Mouse (Mus musculus): ENCODE measurements around the gene Sar1b. TPM values are rescaled to one million over a fixed set of nuclear protein-coding genes. Genes with fewer than 3 reads are reported as not detected.

Gene Sar1b
- polyA plus RNA-seq, 1 experiment from 2014 or later = 148 TPM

DNA sequence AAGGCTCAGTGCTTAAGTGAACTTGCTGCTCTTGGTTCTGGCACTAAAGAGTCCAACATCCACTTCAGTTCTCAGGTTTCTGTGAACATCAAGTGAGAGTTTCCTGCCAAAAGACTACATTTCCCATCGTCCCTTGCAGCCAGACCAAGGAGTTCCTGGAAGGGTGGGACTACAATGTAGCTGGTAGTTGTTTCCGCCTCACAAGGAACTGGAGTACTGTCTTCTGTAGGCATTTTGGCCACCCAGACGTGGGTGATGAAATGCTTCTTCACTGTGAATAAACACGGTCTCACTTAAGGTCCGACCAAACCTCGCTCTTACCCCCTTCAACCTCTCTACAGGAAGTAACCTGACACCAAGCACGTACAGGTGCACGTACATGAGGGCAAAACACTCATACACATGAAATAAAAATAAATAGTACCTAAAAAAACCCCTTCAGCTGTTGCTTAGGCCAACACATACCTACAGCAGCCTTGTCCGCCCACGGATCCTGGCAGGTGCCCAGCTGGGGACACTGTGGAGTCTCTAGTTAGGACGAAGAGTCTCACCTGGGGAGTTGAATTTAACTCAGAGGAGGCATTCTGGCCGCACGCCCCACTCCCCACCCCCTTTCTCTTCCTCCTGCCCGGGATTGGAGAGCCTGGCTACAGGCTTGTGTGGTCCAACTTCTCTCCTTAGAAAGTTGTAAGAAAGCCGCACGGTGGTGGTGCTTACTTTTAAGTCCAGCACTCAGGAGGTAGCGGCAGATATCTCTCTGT is 41.9 kb downstream of the Sar1b start:
- H3K4me2 ChIP-seq (ENCODE audit: low read length) = peak overlapping the region; percentile 75
- H3K9ac ChIP-seq (ENCODE audit: low read length) = peak overlapping the region; percentile 61
- ATAC-seq (ENCODE audit: insufficient number of reproducible peaks, insufficient read depth, low FRiP score, low read depth) = no peak
- peak overlapping the region; percentile 25 to 31; a peak in 2 of 4 replicates for H3K27ac ChIP-seq (replicated peaks in 1 of 2; ENCODE audit: control insufficient read depth in 1 of 2, insufficient read depth in 1 of 2, low read depth in 2 of 2, low read length in 2 of 2)
- peaks cover 9 to 10% of the 10 kb centered on the region in 2 experiments; a peak in 3 of 4 replicates for H3K4me1 ChIP-seq (ENCODE audit: control insufficient read depth in 2 of 2, insufficient read depth in 2 of 2, low read length in 2 of 2)
- no peaks in the 10 kb centered on the region for H3K36me3 ChIP-seq (ENCODE audit: control insufficient read depth, insufficient read depth, low read length)
- peak overlapping the region; percentile 49 to 63 for H3K4me3 ChIP-seq (ENCODE audit: control insufficient read depth in 1 of 2, insufficient read depth in 1 of 2, low read depth in 1 of 2, low read length in 2 of 2)
- 16% methylated on average over 17 of the region's 17 CpGs for WGBS
- no peaks in the 10 kb centered on the region for H3K27me3 ChIP-seq (ENCODE audit: control insufficient read depth, insufficient read depth, low read length)
- no peaks in the 10 kb centered on the region for H3K9me3 ChIP-seq (ENCODE audit: control insufficient read depth, low read length)

DNA sequence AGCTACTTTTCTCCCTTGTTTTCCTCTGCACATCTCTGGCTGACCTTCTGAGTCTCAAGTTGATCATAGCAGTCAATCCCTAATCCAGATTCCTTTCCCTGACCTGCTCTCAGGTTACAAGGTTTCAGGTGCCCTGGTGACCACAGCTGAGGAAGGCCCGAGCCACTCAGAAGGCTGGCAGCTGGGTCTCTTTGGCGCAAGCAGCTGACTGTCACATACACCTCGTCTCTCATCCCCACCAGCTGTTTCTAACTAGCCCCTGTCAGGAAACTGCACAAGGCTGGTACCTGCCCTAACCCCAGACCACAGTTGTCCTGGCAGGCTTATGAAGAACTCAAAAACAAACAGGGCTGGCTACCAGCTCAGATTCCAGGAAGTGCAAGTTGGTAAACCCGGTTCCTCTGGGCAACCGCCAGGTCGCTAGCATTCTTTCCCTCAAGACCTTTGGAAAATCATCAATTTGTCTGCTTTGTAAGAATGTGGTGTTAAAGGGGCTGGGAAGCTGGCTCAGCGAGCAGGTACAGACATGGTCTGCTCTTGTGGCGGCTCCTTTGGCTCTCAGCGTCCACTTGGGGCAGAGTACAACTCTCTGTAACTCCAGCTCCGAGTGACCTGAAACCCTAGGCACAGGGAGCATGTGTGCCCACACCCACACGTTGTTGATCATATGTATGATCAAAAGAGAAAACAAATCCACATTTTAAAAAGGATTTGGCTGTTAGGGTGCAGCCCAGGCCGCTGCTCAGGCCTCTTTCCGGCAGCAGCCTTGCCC is 43.8 kb downstream of the Sar1b start:
- H3K4me2 ChIP-seq (ENCODE audit: low read length) = no peak overlapping the region
- no peaks in the 10 kb centered on the region for H3K27me3 ChIP-seq (ENCODE audit: control insufficient read depth, insufficient read depth, low read length)
- H3K36me3 ChIP-seq (ENCODE audit: control insufficient read depth, insufficient read depth, low read length) = no peaks in the 10 kb centered on the region
- WGBS = 49% methylated on average over 13 of the region's 13 CpGs
- H3K4me1 ChIP-seq (ENCODE audit: control insufficient read depth in 2 of 2, insufficient read depth in 2 of 2, low read length in 2 of 2) = 0 out of 4 replicates have a peak, but pooled peaks cover 0 to 3% of the 10 kb centered on the region in 2 experiments
- H3K27ac ChIP-seq (replicated peaks in 1 of 2; ENCODE audit: control insufficient read depth in 1 of 2, insufficient read depth in 1 of 2, low read depth in 2 of 2, low read length in 2 of 2) = no peak overlapping the region
- H3K9me3 ChIP-seq (ENCODE audit: control insufficient read depth, low read length) = no peaks in the 10 kb centered on the region
- H3K9ac ChIP-seq (ENCODE audit: low read length) = no peak overlapping the region
- no peak for ATAC-seq (ENCODE audit: insufficient number of reproducible peaks, insufficient read depth, low FRiP score, low read depth)
- H3K4me3 ChIP-seq (ENCODE audit: control insufficient read depth in 1 of 2, insufficient read depth in 1 of 2, low read depth in 1 of 2, low read length in 2 of 2) = no peak overlapping the region

DNA sequence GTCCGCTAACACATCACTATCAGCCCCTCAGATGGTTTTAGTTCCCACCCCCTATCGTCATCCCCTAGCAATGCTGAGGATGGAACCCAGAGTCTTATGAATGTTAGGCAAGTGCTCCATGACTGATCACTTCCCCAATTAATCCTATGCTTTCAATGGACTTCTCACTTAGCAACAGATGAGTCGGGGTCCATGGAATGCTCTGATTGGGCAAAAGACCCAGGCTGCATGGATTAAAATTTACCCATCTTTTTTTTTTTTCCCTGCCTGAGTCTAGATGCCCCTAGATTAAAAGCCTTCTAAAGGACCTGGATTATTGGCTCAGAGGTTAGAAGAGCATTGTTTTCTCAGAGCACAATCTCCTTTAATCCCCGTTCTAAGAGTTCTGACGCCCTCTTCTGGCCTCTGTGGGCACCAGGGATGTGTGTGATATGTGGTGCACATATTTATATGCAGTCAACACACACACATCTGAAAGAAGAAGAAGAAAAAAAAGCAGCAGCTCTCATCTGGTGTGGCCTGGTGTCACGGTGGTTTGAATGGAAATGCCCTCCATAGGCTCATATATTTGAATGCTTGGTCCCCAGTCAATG is 46.2 kb downstream of the Sar1b start:
- no peak overlapping the region for H3K27ac ChIP-seq (replicated peaks in 1 of 2; ENCODE audit: control insufficient read depth in 1 of 2, insufficient read depth in 1 of 2, low read depth in 2 of 2, low read length in 2 of 2)
- 0 out of 4 replicates have a peak, but pooled peaks cover 0 to 3% of the 10 kb centered on the region in 2 experiments for H3K4me1 ChIP-seq (ENCODE audit: control insufficient read depth in 2 of 2, insufficient read depth in 2 of 2, low read length in 2 of 2)
- ATAC-seq (ENCODE audit: insufficient number of reproducible peaks, insufficient read depth, low FRiP score, low read depth) = no peak
- H3K27me3 ChIP-seq (ENCODE audit: control insufficient read depth, insufficient read depth, low read length) = no peaks in the 10 kb centered on the region
- no peaks in the 10 kb centered on the region for H3K36me3 ChIP-seq (ENCODE audit: control insufficient read depth, insufficient read depth, low read length)
- no peaks in the 10 kb centered on the region for H3K9me3 ChIP-seq (ENCODE audit: control insufficient read depth, low read length)
- H3K4me2 ChIP-seq (ENCODE audit: low read length) = no peak overlapping the region
- WGBS = 57% methylated on average over 6 of the region's 6 CpGs
- H3K9ac ChIP-seq (ENCODE audit: low read length) = no peak overlapping the region
- no peak overlapping the region for H3K4me3 ChIP-seq (ENCODE audit: control insufficient read depth in 1 of 2, insufficient read depth in 1 of 2, low read depth in 1 of 2, low read length in 2 of 2)

DNA sequence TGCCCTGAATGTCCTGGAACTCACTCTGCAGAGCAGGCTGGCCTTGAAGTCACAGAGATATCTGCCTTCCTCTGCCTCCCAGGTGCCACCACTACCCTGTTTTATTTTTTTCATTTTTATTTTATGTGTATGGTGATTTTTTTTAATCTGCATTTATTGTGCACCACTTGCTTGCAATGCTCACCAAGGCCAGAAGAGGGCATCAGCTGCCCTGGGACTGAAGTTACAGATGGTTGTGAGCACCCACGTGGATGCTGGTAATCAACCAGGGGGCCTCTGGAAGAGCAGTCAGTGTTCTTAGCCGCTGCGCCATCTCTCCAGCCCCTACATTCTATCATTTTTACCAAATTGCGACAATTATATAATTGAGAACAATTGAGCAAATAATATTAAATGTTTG is 47.7 kb downstream of the Sar1b start:
- whole genome bisulfite sequencing = 79% methylated on average over 4 of the region's 4 CpGs
- no peak overlapping the region for H3K27ac ChIP-seq (replicated peaks in 1 of 2; ENCODE audit: control insufficient read depth in 1 of 2, insufficient read depth in 1 of 2, low read depth in 2 of 2, low read length in 2 of 2)
- no peak for ATAC-seq (ENCODE audit: insufficient number of reproducible peaks, insufficient read depth, low FRiP score, low read depth)

DNA sequence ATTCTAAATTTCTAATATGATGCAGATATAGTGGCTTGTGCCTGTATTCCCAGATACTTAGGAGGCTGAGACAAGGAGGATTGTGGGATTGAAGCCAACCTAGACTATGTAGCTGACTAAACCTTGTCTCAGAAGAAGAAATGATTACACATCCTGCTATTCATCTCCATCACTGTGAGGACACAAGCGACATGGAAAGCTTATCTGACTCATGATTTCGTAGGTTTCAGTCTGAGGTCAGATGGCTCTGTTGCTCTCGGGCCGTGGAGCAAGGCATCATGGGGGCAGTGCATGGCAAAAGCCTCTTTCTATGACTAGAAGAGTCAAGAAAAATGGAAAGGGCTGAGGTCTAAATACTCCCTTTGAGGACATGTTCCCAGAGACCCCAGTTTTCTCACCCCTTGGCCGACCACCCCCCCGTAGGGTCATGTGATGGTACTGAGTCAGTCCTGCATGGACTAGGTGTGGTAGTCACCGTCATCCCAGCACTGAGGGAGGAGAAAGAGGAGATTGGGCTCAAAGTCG is 48.6 kb downstream of the Sar1b start:
- WGBS = 82% methylated on average over 8 of the region's 8 CpGs
- Histone ChIP-seq H3K4me1 (ENCODE audit: control insufficient read depth in 2 of 2, insufficient read depth in 2 of 2, low read length in 2 of 2) (no peaks in the 10 kb centered on the region), H3K36me3 (ENCODE audit: control insufficient read depth, insufficient read depth, low read length) (peaks cover 3% of the 10 kb centered on the region; the same call in 1 of the 2 replicates), H3K4me3 (ENCODE audit: control insufficient read depth in 1 of 2, insufficient read depth in 1 of 2, low read depth in 1 of 2, low read length in 2 of 2) (no peak overlapping the region), H3K27me3 (ENCODE audit: control insufficient read depth, insufficient read depth, low read length) (no peaks in the 10 kb centered on the region), H3K4me2 (ENCODE audit: low read length) (no peak overlapping the region), H3K9ac (ENCODE audit: low read length) (no peak overlapping the region), H3K27ac (replicated peaks in 1 of 2; ENCODE audit: control insufficient read depth in 1 of 2, insufficient read depth in 1 of 2, low read depth in 2 of 2, low read length in 2 of 2) (no peak overlapping the region), H3K9me3 (ENCODE audit: control insufficient read depth, low read length) (no peaks in the 10 kb centered on the region)
- ATAC-seq (ENCODE audit: insufficient number of reproducible peaks, insufficient read depth, low FRiP score, low read depth) = no peak

More for the DNA sequence above, 47.7 kb downstream of the Sar1b start:
- no peaks in the 10 kb centered on the region for H3K27me3 ChIP-seq (ENCODE audit: control insufficient read depth, insufficient read depth, low read length)
- H3K9ac ChIP-seq (ENCODE audit: low read length) = no peak overlapping the region
- no peaks in the 10 kb centered on the region for H3K9me3 ChIP-seq (ENCODE audit: control insufficient read depth, low read length)
- no peak overlapping the region for H3K4me2 ChIP-seq (ENCODE audit: low read length)
- no peaks in the 10 kb centered on the region for H3K4me1 ChIP-seq (ENCODE audit: control insufficient read depth in 2 of 2, insufficient read depth in 2 of 2, low read length in 2 of 2)
- H3K36me3 ChIP-seq (ENCODE audit: control insufficient read depth, insufficient read depth, low read length) = no peaks in the 10 kb centered on the region
- no peak overlapping the region for H3K4me3 ChIP-seq (ENCODE audit: control insufficient read depth in 1 of 2, insufficient read depth in 1 of 2, low read depth in 1 of 2, low read length in 2 of 2)

DNA sequence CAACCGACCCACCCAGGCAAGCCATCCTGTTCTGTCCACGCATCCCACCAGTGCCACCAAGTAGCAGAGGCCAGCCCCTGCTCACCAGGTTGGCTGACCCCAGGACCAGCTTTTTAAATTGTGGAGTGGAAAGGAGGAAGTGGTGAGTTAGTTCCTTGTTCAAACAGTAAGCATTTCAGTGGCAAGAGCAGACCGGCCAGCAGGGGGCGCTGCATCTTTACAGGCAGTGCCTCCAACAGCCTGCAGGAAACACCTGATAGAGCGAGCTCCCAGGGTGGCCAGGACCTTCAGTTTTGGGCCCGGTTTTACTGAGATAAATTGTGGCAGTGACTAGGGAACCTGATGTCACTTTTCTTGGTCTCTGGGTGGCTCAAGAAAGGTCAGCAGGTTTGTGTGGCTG is 54.3 kb downstream of the Sar1b start:
- Histone ChIP-seq H3K4me2 (ENCODE audit: low read length) (no peak overlapping the region), H3K4me1 (ENCODE audit: control insufficient read depth in 2 of 2, insufficient read depth in 2 of 2, low read length in 2 of 2) (no peaks in the 10 kb centered on the region), H3K27ac (replicated peaks in 1 of 2; ENCODE audit: control insufficient read depth in 1 of 2, insufficient read depth in 1 of 2, low read depth in 2 of 2, low read length in 2 of 2) (no peak overlapping the region), H3K9me3 (ENCODE audit: control insufficient read depth, low read length) (no peaks in the 10 kb centered on the region), H3K9ac (ENCODE audit: low read length) (no peak overlapping the region), H3K36me3 (ENCODE audit: control insufficient read depth, insufficient read depth, low read length) (peaks cover 3% of the 10 kb centered on the region; the same call in 1 of the 2 replicates), H3K27me3 (ENCODE audit: control insufficient read depth, insufficient read depth, low read length) (no peaks in the 10 kb centered on the region), H3K4me3 (ENCODE audit: control insufficient read depth in 1 of 2, insufficient read depth in 1 of 2, low read depth in 1 of 2, low read length in 2 of 2) (no peak overlapping the region)
- no peak for ATAC-seq (ENCODE audit: insufficient number of reproducible peaks, insufficient read depth, low FRiP score, low read depth)
- 29% methylated on average over 6 of the region's 6 CpGs for WGBS

DNA sequence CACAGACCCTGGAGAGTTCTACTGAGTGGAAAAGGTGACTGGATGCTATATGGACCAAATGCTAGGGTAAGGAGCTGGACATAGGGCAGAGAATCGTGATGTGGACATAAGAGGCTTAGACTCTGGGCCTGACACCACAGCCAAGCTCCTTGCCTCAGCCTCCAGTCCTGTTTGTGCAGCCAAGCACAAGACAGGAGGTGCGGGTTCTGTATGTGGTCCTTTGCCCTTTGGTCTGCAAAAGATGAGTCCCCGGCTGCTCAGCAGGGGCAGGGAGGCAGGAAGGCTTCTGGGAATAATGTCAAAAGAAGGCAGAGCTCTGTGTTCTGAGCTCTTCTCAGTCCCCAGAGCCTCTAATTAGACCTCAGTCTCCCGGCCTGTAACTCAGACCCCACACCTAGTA is 55.4 kb downstream of the Sar1b start:
- peaks cover 3% of the 10 kb centered on the region; the same call in 1 of the 2 replicates for H3K36me3 ChIP-seq (ENCODE audit: control insufficient read depth, insufficient read depth, low read length)
- H3K27ac ChIP-seq (replicated peaks in 1 of 2; ENCODE audit: control insufficient read depth in 1 of 2, insufficient read depth in 1 of 2, low read depth in 2 of 2, low read length in 2 of 2) = no peak overlapping the region
- H3K4me1 ChIP-seq (ENCODE audit: control insufficient read depth in 2 of 2, insufficient read depth in 2 of 2, low read length in 2 of 2) = peaks cover 0 to under 1% of the 10 kb centered on the region in 2 experiments; a peak in 1 of 4 replicates
- no peaks in the 10 kb centered on the region for H3K9me3 ChIP-seq (ENCODE audit: control insufficient read depth, low read length)
- H3K4me2 ChIP-seq (ENCODE audit: low read length) = no peak overlapping the region
- ATAC-seq (ENCODE audit: insufficient number of reproducible peaks, insufficient read depth, low FRiP score, low read depth) = no peak
- H3K9ac ChIP-seq (ENCODE audit: low read length) = no peak overlapping the region
- 90% methylated on average over 4 of the region's 4 CpGs for WGBS
- H3K27me3 ChIP-seq (ENCODE audit: control insufficient read depth, insufficient read depth, low read length) = no peaks in the 10 kb centered on the region
- H3K4me3 ChIP-seq (ENCODE audit: control insufficient read depth in 1 of 2, insufficient read depth in 1 of 2, low read depth in 1 of 2, low read length in 2 of 2) = no peak overlapping the region
